Mouse (Mus musculus) cerebellum, adult 2 months (tissue): Measurements from ENCODE around the gene Ptdss2. TPM values are rescaled to one million over a fixed set of nuclear protein-coding genes. Genes with fewer than 3 reads are reported as not detected.

Experiments
- DNase-seq, 2 experiments: peaks; one replicate each; pipeline ENCODE4 v3.0.0; 2021
- H3K27ac ChIP-seq: fragments of 200-500 bp; 2 replicates; pipeline ENCODE4 v1.5.1; 2012; ENCODE audit warnings: low read length, control low read depth, inconsistent platforms; ENCODE audit not compliant: insufficient read depth
- H3K27me3 ChIP-seq: fragments of 200-500 bp; 2 replicates; pipeline ENCODE4 v1.6.1; 2012; ENCODE audit warnings: inconsistent platforms, mild to moderate bottlenecking, low read length, moderate library complexity; ENCODE audit not compliant: control insufficient read depth, insufficient read depth
- H3K4me1 ChIP-seq: fragments of 200-500 bp; 2 replicates; pipeline ENCODE4 v1.6.1; 2011; ENCODE audit warnings: low read length; ENCODE audit not compliant: control insufficient read depth, insufficient read depth
- H3K4me3 ChIP-seq: fragments of 200-500 bp; replicated peaks from 2 replicates; pipeline ENCODE3; 2011; ENCODE audit warnings: mild to moderate bottlenecking, low read depth, low read length, control low read depth; ENCODE audit not compliant: insufficient read depth
- CTCF ChIP-seq: fragments of 200-500 bp; IDR thresholded peaks from 2 replicates; pipeline ENCODE4 v1.5.1; 2011; ENCODE audit warnings: low read depth, mild to moderate bottlenecking, control low read depth, low read length, moderate library complexity, borderline replicate concordance; ENCODE audit not compliant: insufficient read depth
- POLR2A ChIP-seq: fragments of 200-500 bp; IDR thresholded peaks from 2 replicates; pipeline ENCODE4 v1.6.1; 2011; ENCODE audit warnings: low read length, control low read depth, borderline replicate concordance; ENCODE audit not compliant: insufficient read depth
- WGBS: fragments of 180-500 bp; shearing (Covaris S2); methylation state at CpG from one replicate; pipeline ENCODE4 v1.1.7; 2018; 5-methylcytosine and 5-hydroxymethylcytosine counted together
- polyA plus RNA-seq: library from polyadenylated mRNA; depleted of rRNA; stranded (reverse); fragments of >200 nt; gene quantifications from 2 replicates; pipeline ENCODE4 v1.2.3, GENCODE M21; 2012

Ptdss2 gene
- polyA plus RNA-seq, 1 experiment: 64.2 TPM

GRCm38 (mm10) chr7:141188733-141189132, 66.6 kb downstream of the Ptdss2 start:
- H3K27me3 ChIP-seq: no peaks in the 10 kb centered on the region
- TF ChIP-seq POLR2A (no peak), CTCF (no peak)
- peaks cover 11% of the 10 kb centered on the region for H3K4me1 ChIP-seq
- no peak overlapping the region for H3K27ac ChIP-seq
- DNase-seq: no peak
- WGBS: 86% methylated on average over 3 of the region's 3 CpGs
- H3K4me3 ChIP-seq: no peak overlapping the region

- DNase-seq: no peak
- Histone ChIP-seq H3K4me1 (peaks cover 14% of the 10 kb centered on the region), H3K27ac (no peak overlapping the region), H3K27me3 (no peaks in the 10 kb centered on the region), H3K4me3 (no peak overlapping the region)
- TF ChIP-seq POLR2A (no peak), CTCF (no peak)
- WGBS: 81% methylated on average over 3 of the region's 3 CpGs
Measured at GRCm38 (mm10) chr7:141190220-141190619, 68.0 kb downstream of the Ptdss2 start.

- TF ChIP-seq CTCF (no peak), POLR2A (no peak)
- no peak for DNase-seq
- 80% methylated on average over 14 of the region's 14 CpGs for WGBS
Measured at GRCm38 (mm10) chr7:141191036-141191435, 68.9 kb downstream of the Ptdss2 start.

GRCm38 (mm10) chr7:141191796-141192685, 69.9 kb downstream of the Ptdss2 start:
- no peak for TF ChIP-seq POLR2A
- no peak for TF ChIP-seq CTCF
- H3K27ac ChIP-seq: no peak overlapping the region
- H3K27me3 ChIP-seq: no peaks in the 10 kb centered on the region
- WGBS: 76% methylated on average over 24 of the region's 24 CpGs
- no peak for DNase-seq
- no peak overlapping the region for H3K4me3 ChIP-seq
- H3K4me1 ChIP-seq: peaks cover 14% of the 10 kb centered on the region

More at GRCm38 (mm10) chr7:141191036-141191435, 68.9 kb downstream of the Ptdss2 start:
- no peaks in the 10 kb centered on the region for H3K27me3 ChIP-seq
- peaks cover 14% of the 10 kb centered on the region for H3K4me1 ChIP-seq
- no peak overlapping the region for H3K27ac ChIP-seq
- no peak overlapping the region for H3K4me3 ChIP-seq

- no peak for TF ChIP-seq CTCF
- TF ChIP-seq POLR2A: no peak
- Histone ChIP-seq H3K27ac (peak overlapping the region; percentile 16; the same call in 1 of the 2 replicates), H3K4me3 (peak overlapping the region; percentile 73), H3K27me3 (no peaks in the 10 kb centered on the region), H3K4me1 (peaks cover 14% of the 10 kb centered on the region)
- no peak for DNase-seq
- WGBS: 19% methylated on average over 12 of the region's 12 CpGs
Measured at GRCm38 (mm10) chr7:141192776-141193347, 70.7 kb downstream of the Ptdss2 start.

GRCm38 (mm10) chr7:141193348-141193856, 71.2 kb downstream of the Ptdss2 start:
- H3K4me1 ChIP-seq: peaks cover 14% of the 10 kb centered on the region
- H3K4me3 ChIP-seq: peak overlapping the region; percentile 73
- H3K27ac ChIP-seq: peak overlapping the region; percentile 16
- WGBS: 1% methylated on average over 43 of the region's 43 CpGs
- no peak for DNase-seq
- TF ChIP-seq POLR2A (no peak), CTCF (no peak)
- no peaks in the 10 kb centered on the region for H3K27me3 ChIP-seq

- peak; percentile 98 to 99 for DNase-seq
- no peak for TF ChIP-seq CTCF
- peak; percentile 97 for TF ChIP-seq POLR2A
- peaks cover 14% of the 10 kb centered on the region for H3K4me1 ChIP-seq
- H3K27me3 ChIP-seq: no peaks in the 10 kb centered on the region
- H3K4me3 ChIP-seq: peak within 1 kb of the TSS; percentile 73
- WGBS: under 1% methylated on average over 38 of the region's 39 CpGs
- H3K27ac ChIP-seq: peak within 1 kb of the TSS; percentile 16
Measured at GRCm38 (mm10) chr7:141193948-141194347, 71.8 kb downstream of the Ptdss2 start, which contains the start of the genes Hras and Lrrc56. Gene Hras, minus strand, starts transcription at chr7:141194005. Gene Lrrc56, plus strand, starts transcription at chr7:141194157.

- no peak for DNase-seq
- TF ChIP-seq POLR2A (no peak), CTCF (no peak)
- peaks cover 14% of the 10 kb centered on the region for H3K4me1 ChIP-seq
- peak overlapping the region; percentile 70 for H3K4me3 ChIP-seq
- no peaks in the 10 kb centered on the region for H3K27me3 ChIP-seq
- WGBS: under 1% methylated on average over 23 of the region's 23 CpGs
- H3K27ac ChIP-seq: no peak overlapping the region; the same call in 1 of the 2 replicates
Measured at GRCm38 (mm10) chr7:141194409-141194808, 72.2 kb downstream of the Ptdss2 start.
